21 mouse cellular contexts compared by ENCODE assay signal in the genomic region with DNA sequence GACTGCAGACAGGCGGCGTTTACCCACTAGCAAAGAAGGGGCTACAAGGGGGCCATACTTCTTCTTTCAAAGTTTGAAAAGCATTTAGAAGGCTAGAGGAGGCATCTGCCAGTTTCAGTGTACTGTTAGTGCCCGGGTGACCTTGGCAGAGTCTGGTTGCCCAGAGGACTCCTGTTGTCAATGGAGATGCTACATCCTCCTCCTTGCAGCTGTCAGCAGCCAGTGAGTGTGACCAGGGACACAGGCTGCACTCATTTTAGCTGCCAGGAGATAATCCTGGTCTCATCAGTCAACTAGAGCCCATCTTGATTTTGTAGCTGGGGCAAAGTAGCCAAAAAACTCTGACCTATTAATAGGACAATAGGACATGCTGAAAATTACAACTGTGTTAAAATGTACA. TPM values are rescaled to one million over a fixed set of nuclear protein-coding genes. Genes with fewer than 3 reads are reported as not detected.
DNase-seq lines count a peak whose midpoint lies in the region; ATAC-seq and TF ChIP-seq lines count a peak whose summit lies in the region.
"Had no signal": no experiment of that assay in that cellular context is flagged by ENCODE, and none has a peak within 500 bp of the region (broad histone marks: within the 10 kb centered on the region; RNA-seq: fewer than 3 reads in every experiment).

No protein-coding gene starts in this region.

- no peak for TF ChIP-seq EP300 in heart, postnatal 0 days (IDR thresholded peaks at IDR 0.05; ENCODE audit: low read depth)
- no peak for TF ChIP-seq EP300 in lung, postnatal 0 days (IDR thresholded peaks at IDR 0.05)

- H3K27me3 ChIP-seq in heart, postnatal 0 days (ENCODE audit: control insufficient read depth, insufficient read depth, low read length): no peaks in the 10 kb centered on the region
- H3K27me3 ChIP-seq in lung, postnatal 0 days (replicated peaks; ENCODE audit: insufficient read depth, low read length): no peaks in the 10 kb centered on the region
- no peaks in the 10 kb centered on the region for H3K27me3 ChIP-seq in intestine, postnatal 0 days (replicated peaks; ENCODE audit: control insufficient read depth, insufficient read depth, low read length)
- no peaks in the 10 kb centered on the region for H3K27me3 ChIP-seq in stomach, embryonic 15.5 days (replicated peaks)
- H3K27me3 ChIP-seq in forebrain, embryonic 10.5 days (ENCODE audit: poor library complexity, severe bottlenecking): 0 out of 2 replicates have a peak, but pooled peaks cover 3% of the 10 kb centered on the region
- H3K27me3 ChIP-seq: embryonic facial prominence, embryonic 15.5 days; forebrain, embryonic 12.5 days; limb, embryonic 15.5 days; neural tube, embryonic 13.5 days had no signal

- H3K36me3 ChIP-seq in heart, postnatal 0 days (replicated peaks; ENCODE audit: control insufficient read depth, insufficient read depth, low read length): no peaks in the 10 kb centered on the region
- H3K36me3 ChIP-seq in lung, postnatal 0 days (ENCODE audit: insufficient read depth, low read length): no peaks in the 10 kb centered on the region
- H3K36me3 ChIP-seq in intestine, postnatal 0 days (ENCODE audit: control insufficient read depth, insufficient read depth): no peaks in the 10 kb centered on the region; the same call in 1 of the 2 replicates
- H3K36me3 ChIP-seq in stomach, embryonic 15.5 days: no peaks in the 10 kb centered on the region
- no peaks in the 10 kb centered on the region for H3K36me3 ChIP-seq in forebrain, embryonic 10.5 days (replicated peaks)
- H3K36me3 ChIP-seq: embryonic facial prominence, embryonic 15.5 days; forebrain, embryonic 12.5 days; G1E; limb, embryonic 15.5 days; neural tube, embryonic 13.5 days had no signal

- no peak overlapping the region for H3K4me2 ChIP-seq in heart, postnatal 0 days (ENCODE audit: low read depth, low read length)
- H3K4me2 ChIP-seq in lung, postnatal 0 days (replicated peaks; ENCODE audit: low read depth, low read length): peak overlapping the region; percentile 14; the same call in 1 of the 2 replicates
- peak overlapping the region; percentile 56 for H3K4me2 ChIP-seq in intestine, postnatal 0 days (replicated peaks; ENCODE audit: low read depth)
- peak overlapping the region; percentile 33 for H3K4me2 ChIP-seq in stomach, embryonic 15.5 days
- H3K4me2 ChIP-seq: embryonic facial prominence, embryonic 15.5 days; forebrain, embryonic 12.5 days; neural tube, embryonic 13.5 days had no signal

- no peak for TF ChIP-seq CTCF in heart, postnatal 0 days (IDR thresholded peaks at IDR 0.05; ENCODE audit: low read depth)
- no peak for TF ChIP-seq CTCF in lung, postnatal 0 days (IDR thresholded peaks at IDR 0.05)
- TF ChIP-seq CTCF in intestine, postnatal 0 days (IDR thresholded peaks at IDR 0.05; ENCODE audit: low read depth): no peak

- WGBS in heart, postnatal 0 days: 50% methylated on average over 3 of the region's 3 CpGs
- WGBS in lung, postnatal 0 days: 71% methylated on average over 3 of the region's 3 CpGs
- WGBS in intestine, postnatal 0 days: 68% methylated on average over 3 of the region's 3 CpGs
- 68% methylated on average over 3 of the region's 3 CpGs for WGBS in stomach, embryonic 15.5 days
- 95% methylated on average over 3 of the region's 3 CpGs for WGBS in forebrain, embryonic 10.5 days

- H3K9me3 ChIP-seq in heart, postnatal 0 days (replicated peaks; ENCODE audit: control insufficient read depth, low read length): no peaks in the 10 kb centered on the region
- H3K9me3 ChIP-seq in lung, postnatal 0 days (ENCODE audit: low read length): no peaks in the 10 kb centered on the region
- no peaks in the 10 kb centered on the region for H3K9me3 ChIP-seq in intestine, postnatal 0 days (ENCODE audit: control insufficient read depth)
- no peaks in the 10 kb centered on the region for H3K9me3 ChIP-seq in stomach, embryonic 15.5 days
- no peaks in the 10 kb centered on the region for H3K9me3 ChIP-seq in forebrain, embryonic 10.5 days
- H3K9me3 ChIP-seq: embryonic facial prominence, embryonic 15.5 days; forebrain, embryonic 12.5 days; G1E; limb, embryonic 15.5 days; megakaryocyte, embryonic 14.5 days; neural tube, embryonic 13.5 days had no signal

- H3K4me1 ChIP-seq in heart, postnatal 0 days (ENCODE audit: control insufficient read depth, insufficient read depth): 0 out of 2 replicates have a peak, but pooled peaks cover 6% of the 10 kb centered on the region
- H3K4me1 ChIP-seq in lung, postnatal 0 days (ENCODE audit: insufficient read depth, low read depth, low read length): peaks cover 8% of the 10 kb centered on the region; the same call in 1 of the 2 replicates
- peaks cover 10% of the 10 kb centered on the region for H3K4me1 ChIP-seq in intestine, postnatal 0 days (replicated peaks; ENCODE audit: control insufficient read depth, insufficient read depth, low read length)
- peaks cover 14% of the 10 kb centered on the region; the same call in 1 of the 2 replicates for H3K4me1 ChIP-seq in stomach, embryonic 15.5 days
- peaks cover 24% of the 10 kb centered on the region for H3K4me1 ChIP-seq in forebrain, embryonic 10.5 days
- H3K4me1 ChIP-seq: neural tube, embryonic 13.5 days had no signal

- no peak overlapping the region for H3K9ac ChIP-seq in heart, postnatal 0 days (replicated peaks; ENCODE audit: low read depth, low read length)
- no peak overlapping the region for H3K9ac ChIP-seq in lung, postnatal 0 days (replicated peaks; ENCODE audit: low read depth)
- peak overlapping the region; percentile 37; the same call in 1 of the 2 replicates for H3K9ac ChIP-seq in intestine, postnatal 0 days (ENCODE audit: low read depth, low read length)
- no peak overlapping the region for H3K9ac ChIP-seq in stomach, embryonic 15.5 days
- H3K9ac ChIP-seq: embryonic facial prominence, embryonic 15.5 days; forebrain, embryonic 12.5 days; limb, embryonic 15.5 days; neural tube, embryonic 13.5 days had no signal

- no peak overlapping the region for H3K4me3 ChIP-seq in heart, postnatal 0 days (ENCODE audit: low read depth, low read length)
- no peak overlapping the region for H3K4me3 ChIP-seq in lung, postnatal 0 days (ENCODE audit: low read depth, low read length)
- peak overlapping the region; percentile 29 for H3K4me3 ChIP-seq in intestine, postnatal 0 days (ENCODE audit: low read depth, low read length)
- H3K4me3 ChIP-seq in stomach, embryonic 15.5 days (replicated peaks): 0 out of 2 replicates have a peak overlapping the region, but pooled peaks have one; percentile 2
- H3K4me3 ChIP-seq in forebrain, embryonic 10.5 days: no peak overlapping the region
- H3K4me3 ChIP-seq: embryonic facial prominence, embryonic 15.5 days; forebrain, embryonic 12.5 days; limb, embryonic 15.5 days; megakaryocyte, embryonic 14.5 days; neural tube, embryonic 13.5 days had no signal

- no peak overlapping the region for H3K27ac ChIP-seq in heart, postnatal 0 days (ENCODE audit: low read depth)
- peak overlapping the region; percentile 43 for H3K27ac ChIP-seq in lung, postnatal 0 days (ENCODE audit: low read length)
- H3K27ac ChIP-seq in intestine, postnatal 0 days (ENCODE audit: low read depth, low read length): peak overlapping the region; percentile 60
- peak overlapping the region; percentile 61 for H3K27ac ChIP-seq in stomach, embryonic 15.5 days
- no peak overlapping the region for H3K27ac ChIP-seq in forebrain, embryonic 10.5 days
- H3K27ac ChIP-seq: embryonic facial prominence, embryonic 15.5 days; forebrain, embryonic 12.5 days; limb, embryonic 15.5 days; neural tube, embryonic 13.5 days had no signal

- peak; percentile 62 for DNase-seq in heart, postnatal 0 days (ENCODE audit: low spot score)
- no peak for DNase-seq in heart, adult 8-10 months (ENCODE audit: low spot score)
- DNase-seq in lung, postnatal 0 days (ENCODE audit: low spot score): no peak
- no peak for DNase-seq in lung, postnatal 36 days
- no peak for DNase-seq in forebrain, embryonic 10.5 days (ENCODE audit: extremely low spot score, low spot score)
- no peak for DNase-seq in urinary bladder, postnatal 4 days (ENCODE audit: low spot score in 2 of 2)
- DNase-seq: adrenal gland, postnatal 10 days; cerebellum, adult 9-10 months; kidney, adult 18-20 months; kidney, postnatal 36 days; right cerebral cortex, postnatal 4 days; thymus, postnatal 25 days had no signal

- ATAC-seq in heart, postnatal 0 days (ENCODE audit: insufficient read depth, low read depth): peak; percentile 77
- no peak for ATAC-seq in lung, postnatal 0 days
- no peak for ATAC-seq in intestine, postnatal 0 days
- ATAC-seq in stomach, embryonic 15.5 days (ENCODE audit: insufficient read depth, low FRiP score, low read depth): no peak

RNA-seq across cellular contexts. Expression of gene Hkdc1, which starts 1.2 kb away (rescaled TPM):
- total RNA-seq in heart, postnatal 0 days (2014; rRNA removed; ENCODE audit: low replicate concordance): not detected in 2 replicates
- polyA plus RNA-seq in heart, postnatal 0 days (2015; fragmentation: Nextera tagmentation; extraction: Ambion mirVana): 0.03 TPM in 1 of 2 replicates, not detected in the other
- not detected for total RNA-seq in heart, adult 8-10 months (2022)
- 6.2 and 8.1 TPM in 2 replicates for polyA plus RNA-seq in lung, postnatal 0 days (2015; fragmentation: Nextera tagmentation; extraction: Ambion mirVana)
- 37.7 and 47.1 TPM in 2 replicates for polyA plus RNA-seq in intestine, postnatal 0 days (2015; fragmentation: Nextera tagmentation; extraction: Ambion mirVana)
- 12.8 and 18.8 TPM in 2 replicates for polyA plus RNA-seq in stomach, embryonic 15.5 days (2015; fragmentation: Nextera tagmentation; extraction: Ambion mirVana)
- polyA plus RNA-seq in forebrain, embryonic 10.5 days (2016; fragmentation: Nextera tagmentation; extraction: Ambion mirVana): 0.12 and 0.27 TPM in 2 replicates
- total RNA-seq: granulocyte monocyte progenitor cell, adult 5-6 weeks had no signal
- polyA plus RNA-seq: G1E had no signal

RNA-seq across cellular contexts. Expression of gene 4930507D05Rik, which starts 28.2 kb away (rescaled TPM):
- 0.15 and 3.2 TPM in 2 replicates for total RNA-seq in heart, postnatal 0 days (2014; rRNA removed; ENCODE audit: low replicate concordance)
- 0.19 and 0.36 TPM in 2 replicates for polyA plus RNA-seq in heart, postnatal 0 days (2015; fragmentation: Nextera tagmentation; extraction: Ambion mirVana)
- total RNA-seq in heart, adult 8-10 months (2022): under 1 TPM; 0.14 to 0.37 (median 0.22) TPM
- polyA plus RNA-seq in lung, postnatal 0 days (2015; fragmentation: Nextera tagmentation; extraction: Ambion mirVana): 0.29 and 0.49 TPM in 2 replicates
- 0.14 TPM in 2 replicates for polyA plus RNA-seq in intestine, postnatal 0 days (2015; fragmentation: Nextera tagmentation; extraction: Ambion mirVana)
- 0.43 and 0.54 TPM in 2 replicates for polyA plus RNA-seq in stomach, embryonic 15.5 days (2015; fragmentation: Nextera tagmentation; extraction: Ambion mirVana)
- 0.64 and 0.69 TPM in 2 replicates for polyA plus RNA-seq in forebrain, embryonic 10.5 days (2016; fragmentation: Nextera tagmentation; extraction: Ambion mirVana)

RNA-seq across cellular contexts. Expression of gene Supv3l1, which starts 28.4 kb away (rescaled TPM):
- total RNA-seq in heart, postnatal 0 days (2014; rRNA removed; ENCODE audit: low replicate concordance): 34.1 and 35.9 TPM in 2 replicates
- polyA plus RNA-seq in heart, postnatal 0 days (2015; fragmentation: Nextera tagmentation; extraction: Ambion mirVana): 23.2 and 26.3 TPM in 2 replicates
- 10 to 100 TPM; 35.9 to 46.2 (median 40.4) TPM for total RNA-seq in heart, adult 8-10 months (2022)
- polyA plus RNA-seq in lung, postnatal 0 days (2015; fragmentation: Nextera tagmentation; extraction: Ambion mirVana): 9.6 and 9.8 TPM in 2 replicates
- polyA plus RNA-seq in intestine, postnatal 0 days (2015; fragmentation: Nextera tagmentation; extraction: Ambion mirVana): 12.8 and 13.6 TPM in 2 replicates
- 24.0 and 29.4 TPM in 2 replicates for polyA plus RNA-seq in stomach, embryonic 15.5 days (2015; fragmentation: Nextera tagmentation; extraction: Ambion mirVana)
- 30.2 and 33.4 TPM in 2 replicates for polyA plus RNA-seq in forebrain, embryonic 10.5 days (2016; fragmentation: Nextera tagmentation; extraction: Ambion mirVana)

RNA-seq across cellular contexts. Expression of gene Hk1, which starts 41.4 kb away (rescaled TPM):
- 100.0 and 140 TPM in 2 replicates for total RNA-seq in heart, postnatal 0 days (2014; rRNA removed; ENCODE audit: low replicate concordance)
- 128 and 148 TPM in 2 replicates for polyA plus RNA-seq in heart, postnatal 0 days (2015; fragmentation: Nextera tagmentation; extraction: Ambion mirVana)
- total RNA-seq in heart, adult 8-10 months (2022): 100 to 1,000 TPM in 3 of 4 experiments, 10 to 100 TPM in 1; 87.3 to 137 (median 106) TPM
- polyA plus RNA-seq in lung, postnatal 0 days (2015; fragmentation: Nextera tagmentation; extraction: Ambion mirVana): 25.8 and 27.8 TPM in 2 replicates
- polyA plus RNA-seq in intestine, postnatal 0 days (2015; fragmentation: Nextera tagmentation; extraction: Ambion mirVana): 10.1 and 11.1 TPM in 2 replicates
- polyA plus RNA-seq in stomach, embryonic 15.5 days (2015; fragmentation: Nextera tagmentation; extraction: Ambion mirVana): 43.2 and 45.8 TPM in 2 replicates
- polyA plus RNA-seq in forebrain, embryonic 10.5 days (2016; fragmentation: Nextera tagmentation; extraction: Ambion mirVana): 29.4 and 30.0 TPM in 2 replicates

Comparison
In these comparisons a context has a peak if more than half of its experiments do, and no peak if none do; other contexts are left out.
1. H3K27ac ChIP-seq: peak in lung, postnatal 0 days (single experiment), intestine, postnatal 0 days (single experiment) and stomach, embryonic 15.5 days (single experiment); none in heart, postnatal 0 days (single experiment) and forebrain, embryonic 10.5 days (single experiment).
2. H3K4me3 ChIP-seq: peak in intestine, postnatal 0 days (single experiment) and stomach, embryonic 15.5 days (single experiment); none in heart, postnatal 0 days (single experiment), lung, postnatal 0 days (single experiment) and forebrain, embryonic 10.5 days (single experiment).